Mouse (Mus musculus) small intestine, adult 2 months (tissue): Measurements from ENCODE around the gene Csf2ra. TPM values are rescaled to one million over a fixed set of nuclear protein-coding genes. Genes with fewer than 3 reads are reported as not detected.

ENCODE experiments used
- H3K27ac ChIP-seq: fragments of 200-500 bp; 2 replicates; pipeline ENCODE4 v1.5.1; 2012; ENCODE audit warnings: low read depth, low read length, control low read depth, inconsistent platforms; ENCODE audit not compliant: insufficient read depth
- H3K27me3 ChIP-seq: fragments of 200-500 bp; 2 replicates; pipeline ENCODE4 v1.6.1; 2012; ENCODE audit warnings: mild to moderate bottlenecking, moderate library complexity, low read length, inconsistent platforms; ENCODE audit not compliant: control insufficient read depth, insufficient read depth
- H3K36me3 ChIP-seq: fragments of 200-500 bp; 2 replicates; pipeline ENCODE4 v1.6.1; 2012; ENCODE audit warnings: mild to moderate bottlenecking, low read length, control low read depth, inconsistent platforms; ENCODE audit not compliant: control insufficient read depth, insufficient read depth
- H3K4me1 ChIP-seq: fragments of 200-500 bp; 2 replicates; pipeline ENCODE4 v1.6.1; 2012; ENCODE audit warnings: low read length, inconsistent platforms, mixed read lengths; ENCODE audit not compliant: control insufficient read depth, insufficient read depth, insufficient read length
- H3K4me3 ChIP-seq: fragments of 200-500 bp; 2 replicates; pipeline ENCODE4 v1.5.1; 2012; ENCODE audit warnings: low read depth, mild to moderate bottlenecking, control low read depth, inconsistent platforms, low read length, moderate library complexity
- CTCF ChIP-seq: fragments of 200-500 bp; IDR thresholded peaks from 2 replicates; pipeline ENCODE4 v1.5.1; 2012; ENCODE audit warnings: low read depth, mild to moderate bottlenecking, control low read depth, inconsistent platforms, low read length, moderate library complexity, mixed read lengths; ENCODE audit not compliant: insufficient replicate concordance, insufficient read length; ENCODE audit errors: extremely low read depth
- POLR2A ChIP-seq: fragments of 200-500 bp; IDR thresholded peaks from 2 replicates; pipeline ENCODE4 v1.6.1; 2012; ENCODE audit warnings: low read depth, mild to moderate bottlenecking, control low read depth, inconsistent platforms, low read length, moderate library complexity
- WGBS: fragments of 180-500 bp; shearing (Covaris S2); methylation state at CpG from one replicate; pipeline ENCODE4 v1.1.7; 2018; 5-methylcytosine and 5-hydroxymethylcytosine counted together
- polyA plus RNA-seq: library from polyadenylated mRNA; depleted of rRNA; stranded (reverse); fragments of >200 nt; gene quantifications from 2 replicates; pipeline ENCODE4 v1.2.3, GENCODE M21; 2012

Gene Csf2ra
- polyA plus RNA-seq, 1 experiment, result 140 TPM

GRCm38 (mm10) chr19:61237967-61238366, 9.7 kb upstream of the Csf2ra start:
- H3K36me3 ChIP-seq, result no peaks in the 10 kb centered on the region
- no peaks in the 10 kb centered on the region; the same call in 1 of the 2 replicates for H3K27me3 ChIP-seq
- no peaks in the 10 kb centered on the region for H3K4me1 ChIP-seq
- no peak overlapping the region for H3K27ac ChIP-seq
- no peak overlapping the region for H3K4me3 ChIP-seq
- TF ChIP-seq POLR2A (no peak), CTCF (no peak)
- WGBS, result 87% methylated on average over 2 of the region's 2 CpGs

DNA sequence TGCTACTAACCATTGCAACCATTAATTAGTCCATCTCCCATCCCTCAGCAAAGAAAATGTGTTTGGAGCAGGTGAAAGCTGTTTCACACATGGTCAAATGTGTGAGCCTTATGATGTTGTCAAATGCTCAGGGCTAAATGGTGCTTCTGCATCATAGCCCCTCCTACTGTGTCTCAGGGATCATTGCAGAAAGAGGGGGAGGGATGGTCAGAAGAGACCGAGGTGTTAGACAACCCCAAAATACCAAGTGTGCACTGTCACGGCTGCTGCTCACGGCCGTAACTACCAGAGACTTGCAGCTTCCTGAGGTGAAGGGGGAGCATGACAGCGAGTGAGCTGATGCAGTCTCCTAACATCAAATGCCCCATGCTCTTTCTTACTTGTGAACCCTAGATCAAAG, 6.3 kb upstream of the Csf2ra start:
- no peaks in the 10 kb centered on the region for H3K36me3 ChIP-seq
- 75% methylated on average over 5 of the region's 5 CpGs for WGBS
- TF ChIP-seq POLR2A, result no peak
- TF ChIP-seq CTCF, result no peak
- no peak overlapping the region for H3K4me3 ChIP-seq
- no peaks in the 10 kb centered on the region; the same call in 1 of the 2 replicates for H3K27me3 ChIP-seq
- no peak overlapping the region for H3K27ac ChIP-seq
- no peaks in the 10 kb centered on the region for H3K4me1 ChIP-seq

- Histone ChIP-seq H3K36me3 (no peaks in the 10 kb centered on the region), H3K27me3 (no peaks in the 10 kb centered on the region), H3K27ac (peak overlapping the region; percentile 70), H3K4me3 (peak overlapping the region; percentile 68), H3K4me1 (peaks cover 11% of the 10 kb centered on the region)
- WGBS, result 3% methylated on average over 71 of the region's 71 CpGs
- TF ChIP-seq CTCF (no peak), POLR2A (peak; percentile 15; the same call in 1 of the 2 replicates)
Measured at GRCm38 (mm10) chr19:61226928-61227854, 1.0 kb downstream of the Csf2ra start.

- H3K27ac ChIP-seq, result peak overlapping the region; percentile 51
- H3K4me3 ChIP-seq, result peak overlapping the region; percentile 68
- H3K4me1 ChIP-seq, result peaks cover 11% of the 10 kb centered on the region
- no peak; the same call in 1 of the 2 replicates for TF ChIP-seq POLR2A
- no peak for TF ChIP-seq CTCF
- H3K27me3 ChIP-seq, result no peaks in the 10 kb centered on the region
- H3K36me3 ChIP-seq, result no peaks in the 10 kb centered on the region
- WGBS, result 2% methylated on average over 71 of the region's 71 CpGs
Measured at GRCm38 (mm10) chr19:61226401-61226927, 1.8 kb downstream of the Csf2ra start.

- TF ChIP-seq POLR2A (no peak), CTCF (no peak)
- peaks cover 11% of the 10 kb centered on the region for H3K4me1 ChIP-seq
- no peaks in the 10 kb centered on the region for H3K27me3 ChIP-seq
- no peaks in the 10 kb centered on the region for H3K36me3 ChIP-seq
- peak overlapping the region; percentile 68 for H3K4me3 ChIP-seq
- H3K27ac ChIP-seq, result peak overlapping the region; percentile 51
- WGBS, result 14% methylated on average over 70 of the region's 70 CpGs
Measured at GRCm38 (mm10) chr19:61225526-61226400, 2.5 kb downstream of the Csf2ra start.

GRCm38 (mm10) chr19:61224678-61225525, 3.3 kb downstream of the Csf2ra start:
- Histone ChIP-seq H3K4me3 (peak overlapping the region; percentile 68), H3K27ac (no peak overlapping the region), H3K4me1 (peaks cover 11% of the 10 kb centered on the region), H3K27me3 (no peaks in the 10 kb centered on the region), H3K36me3 (no peaks in the 10 kb centered on the region)
- TF ChIP-seq CTCF (no peak), POLR2A (no peak)
- 48% methylated on average over 53 of the region's 53 CpGs for WGBS
